Mouse (Mus musculus) forebrain, embryonic 13.5 days (tissue): Measurements from ENCODE around the gene Mbd5. TPM values are rescaled to one million over a fixed set of nuclear protein-coding genes. Genes with fewer than 3 reads are reported as not detected.

Experiments used
- ATAC-seq: fragments of 200-750 bp; cut with Nextera tagmentation; 2 replicates; pipeline ENCODE4 v1.8.0; 2017
- H3K27ac ChIP-seq: fragments of 300-500 bp; sonication (generic); 2 replicates; pipeline ENCODE4 v1.5.1; 2015; ENCODE audit warnings: inconsistent platforms, mild to moderate bottlenecking, moderate library complexity
- H3K27me3 ChIP-seq: fragments of 300-500 bp; sonication (generic); 2 replicates; pipeline ENCODE4 v1.6.1; 2015; ENCODE audit warnings: mild to moderate bottlenecking, inconsistent platforms
- H3K36me3 ChIP-seq: fragments of 300-500 bp; sonication (generic); 2 replicates; pipeline ENCODE4 v1.6.1; 2015; ENCODE audit warnings: mild to moderate bottlenecking, inconsistent platforms; ENCODE audit not compliant: poor library complexity, severe bottlenecking
- H3K4me1 ChIP-seq: fragments of 300-500 bp; sonication (generic); 2 replicates; pipeline ENCODE4 v1.6.1; 2015; ENCODE audit warnings: inconsistent platforms
- H3K4me2 ChIP-seq: fragments of 300-500 bp; sonication (generic); 2 replicates; pipeline ENCODE4 v1.6.1; 2015; ENCODE audit warnings: inconsistent platforms, mild to moderate bottlenecking, moderate library complexity
- H3K4me3 ChIP-seq: fragments of 300-500 bp; sonication (generic); 2 replicates; pipeline ENCODE4 v1.5.1; 2015; ENCODE audit warnings: mild to moderate bottlenecking, inconsistent platforms
- H3K9ac ChIP-seq: fragments of 300-500 bp; sonication (generic); 2 replicates; pipeline ENCODE4 v1.6.1; 2015; ENCODE audit warnings: mild to moderate bottlenecking, inconsistent platforms
- H3K9me3 ChIP-seq: fragments of 300-500 bp; sonication (generic); replicated peaks from 2 replicates; pipeline ENCODE4 v1.6.1; 2016; ENCODE audit warnings: inconsistent platforms
- WGBS: fragments of 180-500 bp; shearing (Covaris S2); methylation state at CpG from one replicate; pipeline ENCODE4 v1.1.7; 2015; 5-methylcytosine and 5-hydroxymethylcytosine counted together
- polyA plus RNA-seq: library from polyadenylated mRNA; unstranded; fragments of >200 nt; fragmentation: Nextera tagmentation; extraction: Ambion mirVana; gene quantifications from 2 replicates; pipeline ENCODE4 v1.2.1, GENCODE M21; 2015

The Mbd5 gene
- polyA plus RNA-seq, 1 experiment from 2014 or later, result 33.0 TPM

DNA sequence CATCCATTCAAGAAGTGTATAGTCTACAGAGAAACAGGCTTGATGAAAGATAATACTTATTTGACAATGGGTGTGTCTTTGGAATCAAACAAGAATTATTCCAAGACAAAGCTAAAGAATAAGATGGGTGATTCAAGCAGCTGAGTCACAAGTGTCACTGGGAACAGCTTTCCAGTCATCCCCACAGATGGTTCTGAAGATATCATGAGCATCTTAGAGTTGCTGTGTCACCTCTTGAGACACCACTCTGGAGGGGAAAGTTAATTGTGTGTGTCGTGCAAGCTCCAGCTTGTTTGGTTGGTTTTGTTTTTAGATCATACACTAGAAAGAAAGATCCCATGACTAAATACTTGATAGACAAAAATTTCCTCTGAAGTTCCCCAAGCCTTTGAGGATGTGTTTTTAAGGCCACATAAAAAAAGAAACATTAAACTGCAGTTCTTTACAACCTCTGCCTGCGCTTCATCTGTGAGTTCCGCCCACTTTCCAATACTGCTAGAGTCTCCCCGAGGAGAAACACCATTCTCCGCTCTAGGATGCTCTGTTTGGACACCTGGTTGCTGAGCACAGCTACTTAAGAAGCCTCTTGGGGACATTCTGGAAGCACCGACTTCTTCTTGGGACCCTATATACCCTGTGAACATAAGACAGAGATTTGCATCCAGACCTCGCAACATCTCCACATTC, 409.0 kb downstream of the Mbd5 start:
- no peaks in the 10 kb centered on the region for H3K27me3 ChIP-seq
- ATAC-seq, result no peak
- WGBS, result 86% methylated on average over 7 of the region's 7 CpGs
- no peak overlapping the region for H3K4me3 ChIP-seq
- H3K9ac ChIP-seq, result no peak overlapping the region
- H3K4me2 ChIP-seq, result no peak overlapping the region
- H3K36me3 ChIP-seq, result no peaks in the 10 kb centered on the region
- H3K27ac ChIP-seq, result no peak overlapping the region
- H3K9me3 ChIP-seq, result no peaks in the 10 kb centered on the region
- H3K4me1 ChIP-seq, result no peaks in the 10 kb centered on the region

DNA sequence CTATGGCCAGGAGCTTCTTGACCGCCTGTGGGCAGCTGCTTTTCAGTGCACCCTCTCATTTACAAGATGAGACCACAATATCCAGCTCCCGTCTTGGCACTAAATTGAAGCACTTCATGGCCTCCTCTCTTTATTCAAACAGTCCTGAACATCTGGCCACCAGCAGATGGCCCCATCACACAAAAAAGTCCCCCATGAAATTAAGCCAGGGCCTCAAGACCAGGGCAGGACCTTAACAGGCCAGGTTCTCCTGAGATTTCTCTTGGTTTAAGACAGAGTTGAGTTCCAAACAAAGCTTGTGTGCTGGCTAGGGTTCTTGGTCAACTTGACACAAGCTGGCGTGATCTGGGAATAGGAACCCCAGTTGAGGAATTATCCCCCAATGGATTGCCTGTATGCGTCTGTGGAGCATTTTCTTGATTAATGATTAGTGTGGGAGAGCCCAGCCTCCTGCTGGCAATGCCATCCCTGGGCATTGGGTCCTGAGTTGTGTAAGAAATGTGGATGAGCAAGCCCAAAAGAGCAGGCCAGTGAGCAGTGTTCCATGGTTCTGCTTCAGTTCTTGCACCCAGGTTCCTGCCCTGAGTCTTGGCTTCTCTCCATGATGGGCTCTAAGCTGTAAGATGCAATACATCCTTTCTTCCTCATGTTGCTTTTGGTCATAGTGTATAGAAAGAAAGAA, 409.7 kb downstream of the Mbd5 start:
- no peak overlapping the region for H3K4me3 ChIP-seq
- H3K36me3 ChIP-seq, result no peaks in the 10 kb centered on the region
- H3K27me3 ChIP-seq, result no peaks in the 10 kb centered on the region
- no peak for ATAC-seq
- H3K27ac ChIP-seq, result no peak overlapping the region
- WGBS, result 63% methylated on average over 4 of the region's 4 CpGs
- no peak overlapping the region for H3K4me2 ChIP-seq
- no peaks in the 10 kb centered on the region for H3K4me1 ChIP-seq
- no peaks in the 10 kb centered on the region for H3K9me3 ChIP-seq
- no peak overlapping the region for H3K9ac ChIP-seq

DNA sequence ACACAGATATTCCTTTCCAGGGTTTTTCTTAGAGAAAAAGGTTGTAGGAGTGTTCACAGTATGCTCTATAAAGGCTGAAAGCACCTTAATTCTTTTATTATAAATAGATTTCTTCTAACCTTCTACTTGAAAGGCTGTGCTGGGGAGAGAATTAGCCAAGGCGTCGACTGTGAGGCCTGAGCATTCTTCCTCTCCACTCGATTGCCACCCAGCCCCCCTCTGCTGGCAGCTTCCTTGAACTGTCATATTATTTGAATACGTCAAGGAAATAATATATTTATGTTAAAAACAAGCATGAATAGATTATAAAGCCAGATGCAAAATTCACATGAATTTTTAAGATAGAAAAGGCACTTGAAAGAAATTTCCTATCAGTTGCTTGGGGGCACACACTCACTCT, 410.4 kb downstream of the Mbd5 start:
- Histone ChIP-seq H3K27ac (no peak overlapping the region), H3K36me3 (no peaks in the 10 kb centered on the region), H3K4me1 (no peaks in the 10 kb centered on the region), H3K9ac (no peak overlapping the region), H3K9me3 (no peaks in the 10 kb centered on the region), H3K4me2 (no peak overlapping the region), H3K27me3 (no peaks in the 10 kb centered on the region), H3K4me3 (no peak overlapping the region)
- ATAC-seq, result no peak
- 79% methylated on average over 4 of the region's 4 CpGs for WGBS

DNA sequence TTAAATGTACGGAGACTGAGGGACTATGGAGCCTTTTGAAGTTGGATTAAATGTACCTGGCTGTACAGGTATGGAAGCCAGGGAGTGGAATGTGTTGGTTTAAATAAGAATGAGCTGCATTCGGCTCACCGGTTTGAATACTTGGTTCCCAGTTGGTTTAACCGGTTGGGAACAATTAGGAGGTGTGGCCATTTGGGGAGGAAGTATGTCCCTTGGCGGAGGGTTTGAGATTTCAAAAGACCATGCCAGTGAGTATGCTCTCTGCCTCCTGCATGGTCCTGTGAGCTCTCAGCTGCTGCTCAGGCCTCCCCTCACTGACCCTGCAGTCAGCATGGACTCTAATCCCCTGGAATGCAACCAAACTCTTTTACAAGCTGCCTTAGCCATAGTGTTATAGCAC, 415.2 kb downstream of the Mbd5 start:
- Histone ChIP-seq H3K4me3 (no peak overlapping the region), H3K9me3 (no peaks in the 10 kb centered on the region), H3K9ac (no peak overlapping the region), H3K36me3 (no peaks in the 10 kb centered on the region), H3K27me3 (no peaks in the 10 kb centered on the region), H3K27ac (no peak overlapping the region), H3K4me2 (no peak overlapping the region), H3K4me1 (no peaks in the 10 kb centered on the region)
- no peak for ATAC-seq
- 32% methylated on average over 5 of the region's 5 CpGs for WGBS

DNA sequence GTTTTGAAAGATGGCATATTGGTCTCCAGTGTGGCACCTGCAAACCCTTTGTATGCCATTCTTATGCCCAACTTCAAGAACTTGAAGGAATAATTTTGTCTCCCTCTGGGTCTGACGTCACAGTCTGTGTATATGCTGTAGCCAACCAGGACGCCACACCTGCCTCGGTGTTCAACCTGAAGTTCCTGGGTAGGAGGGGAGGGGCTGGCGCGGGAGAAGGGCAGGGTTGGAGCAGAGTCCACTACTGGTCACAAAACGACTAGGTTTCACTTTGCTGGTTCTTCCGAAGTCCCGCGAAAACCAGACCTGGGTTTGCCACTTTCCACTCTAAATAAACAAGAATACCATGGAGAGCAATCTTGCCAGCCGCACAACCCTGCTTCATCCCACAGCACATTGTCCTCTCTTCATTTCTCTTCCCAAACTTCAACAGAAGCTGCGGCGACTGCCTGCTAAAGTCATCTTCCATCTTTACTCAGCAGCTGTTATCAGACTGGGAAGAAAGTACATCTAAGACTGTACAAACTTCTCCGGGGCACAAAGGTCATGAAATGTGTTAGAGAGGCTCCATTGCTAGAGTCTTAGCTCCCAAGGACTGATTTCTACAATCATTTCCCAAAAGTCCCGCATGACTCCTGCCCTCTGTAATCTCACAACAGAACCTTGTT, 417.7 kb downstream of the Mbd5 start:
- Histone ChIP-seq H3K4me1 (no peaks in the 10 kb centered on the region), H3K4me3 (no peak overlapping the region), H3K9ac (no peak overlapping the region), H3K27ac (no peak overlapping the region), H3K36me3 (no peaks in the 10 kb centered on the region), H3K4me2 (no peak overlapping the region), H3K9me3 (no peaks in the 10 kb centered on the region), H3K27me3 (no peaks in the 10 kb centered on the region)
- WGBS, result 93% methylated on average over 14 of the region's 14 CpGs
- ATAC-seq, result no peak

DNA sequence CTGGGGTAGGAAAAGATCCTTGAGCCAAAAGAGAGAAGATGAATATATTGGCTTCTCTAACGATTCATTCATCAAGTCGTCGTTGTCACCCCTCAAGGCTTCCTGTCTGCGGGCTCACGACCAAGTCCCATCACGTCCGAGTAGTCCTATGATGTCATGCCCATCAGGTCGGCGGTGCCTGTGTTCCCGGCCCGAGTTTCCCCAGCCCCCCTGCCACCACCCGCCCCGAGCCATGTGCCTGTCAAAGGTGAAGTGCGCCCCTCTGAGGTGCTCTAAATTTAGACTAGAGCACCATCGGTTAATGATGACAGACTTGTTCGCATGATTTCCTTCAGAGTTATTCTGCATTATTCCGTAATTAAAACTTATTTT, 418.2 kb downstream of the Mbd5 start:
- ATAC-seq, result no peak
- 81% methylated on average over 17 of the region's 17 CpGs for WGBS
- Histone ChIP-seq H3K9me3 (no peaks in the 10 kb centered on the region), H3K36me3 (no peaks in the 10 kb centered on the region), H3K27ac (no peak overlapping the region), H3K4me3 (no peak overlapping the region), H3K9ac (no peak overlapping the region), H3K27me3 (no peaks in the 10 kb centered on the region), H3K4me2 (no peak overlapping the region), H3K4me1 (no peaks in the 10 kb centered on the region)

DNA sequence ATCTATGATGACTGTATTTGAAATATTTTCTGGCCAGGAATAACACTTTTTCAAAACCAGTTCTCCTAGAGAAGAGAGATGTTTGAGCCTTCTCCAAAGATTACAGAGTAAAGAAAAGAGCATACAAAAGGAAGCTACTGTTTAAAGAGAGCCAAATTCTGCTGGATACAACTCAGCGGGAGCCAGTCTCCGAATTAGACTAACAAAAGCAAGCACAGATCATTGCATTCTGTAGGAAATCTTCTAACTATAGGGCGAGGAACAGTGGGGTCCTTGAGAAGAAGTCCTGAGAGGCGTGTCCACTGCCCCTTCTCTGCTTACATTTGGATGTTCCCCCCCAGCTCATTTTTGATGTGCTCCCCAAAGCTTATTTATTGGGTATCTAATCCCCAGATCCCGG, 422.3 kb downstream of the Mbd5 start:
- WGBS, result 51% methylated on average over 5 of the region's 5 CpGs
- Histone ChIP-seq H3K4me3 (no peak overlapping the region), H3K9me3 (no peaks in the 10 kb centered on the region), H3K36me3 (no peaks in the 10 kb centered on the region), H3K27me3 (no peaks in the 10 kb centered on the region), H3K27ac (no peak overlapping the region), H3K4me2 (no peak overlapping the region), H3K9ac (no peak overlapping the region), H3K4me1 (no peaks in the 10 kb centered on the region)
- no peak for ATAC-seq

DNA sequence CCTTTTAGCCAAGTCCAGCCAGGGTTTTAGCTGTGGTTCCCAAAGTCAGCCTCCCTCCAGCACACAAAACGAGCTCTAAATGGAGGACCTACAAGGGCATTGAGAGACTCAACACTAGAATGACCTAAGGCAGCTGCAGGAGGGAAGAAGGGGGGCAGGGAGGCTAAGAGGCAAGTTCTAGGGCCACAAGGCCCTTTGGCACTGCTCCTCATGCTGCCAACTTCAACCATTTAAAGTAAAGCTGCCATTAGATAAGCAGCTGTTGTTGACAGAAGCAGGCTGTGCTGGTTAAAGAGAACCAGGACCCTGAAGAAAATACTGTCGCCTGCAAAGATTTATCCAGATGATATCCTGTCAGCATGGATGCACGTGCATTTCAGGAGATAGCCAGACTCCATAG, 423.3 kb downstream of the Mbd5 start:
- no peaks in the 10 kb centered on the region for H3K27me3 ChIP-seq
- H3K36me3 ChIP-seq, result no peaks in the 10 kb centered on the region
- no peaks in the 10 kb centered on the region for H3K9me3 ChIP-seq
- no peaks in the 10 kb centered on the region for H3K4me1 ChIP-seq
- no peak overlapping the region for H3K9ac ChIP-seq
- no peak overlapping the region for H3K4me2 ChIP-seq
- no peak overlapping the region for H3K4me3 ChIP-seq
- no peak overlapping the region for H3K27ac ChIP-seq
- ATAC-seq, result no peak
- 70% methylated on average over 3 of the region's 3 CpGs for WGBS

Other genes starting within 250 kb of the Mbd5 start
- gene Acvr2a, start 135.4 kb upstream of the Mbd5 start, polyA plus RNA-seq, result 27.8 and 35.2 TPM in 2 replicates
- gene Orc4, start 769 bp downstream of the Mbd5 start, polyA plus RNA-seq, result 112 and 116 TPM in 2 replicates